Mouse (Mus musculus): ENCODE measurements around the gene Dclk3. TPM values are rescaled to one million over a fixed set of nuclear protein-coding genes. Genes with fewer than 3 reads are reported as not detected.

The Dclk3 gene
- polyA plus RNA-seq, 1 experiment from 2014 or later, result 0.07 TPM

- 79% methylated on average over 9 of the region's 9 CpGs for WGBS
- Histone ChIP-seq H3K27ac (ENCODE audit: low read depth, low read length) (no peak overlapping the region), H3K9me3 (ENCODE audit: control insufficient read depth, low read length) (no peaks in the 10 kb centered on the region), H3K27me3 (replicated peaks; ENCODE audit: control insufficient read depth, insufficient read depth, low read length) (no peaks in the 10 kb centered on the region), H3K4me2 (no peak overlapping the region), H3K36me3 (ENCODE audit: control insufficient read depth, insufficient read depth, low read length) (no peaks in the 10 kb centered on the region), H3K4me1 (replicated peaks; ENCODE audit: control insufficient read depth, insufficient read depth, low read length) (no peaks in the 10 kb centered on the region), H3K9ac (ENCODE audit: low read depth, low read length) (no peak overlapping the region), H3K4me3 (ENCODE audit: low read depth, low read length) (no peak overlapping the region)
- ATAC-seq (replicated peaks; ENCODE audit: low FRiP score), result no peak
- no peak for DNase-seq (ENCODE audit: low spot score)
Measured at GRCm38 (mm10) chr9:111427891-111428555, 10.9 kb upstream of the Dclk3 start.

GRCm38 (mm10) chr9:111428698-111429362 is 10.1 kb upstream of the Dclk3 start:
- H3K9ac ChIP-seq (ENCODE audit: low read depth, low read length), result no peak overlapping the region
- no peak for DNase-seq (ENCODE audit: low spot score)
- H3K4me3 ChIP-seq (ENCODE audit: low read depth, low read length), result no peak overlapping the region
- 66% methylated on average over 8 of the region's 8 CpGs for WGBS
- no peaks in the 10 kb centered on the region for H3K4me1 ChIP-seq (replicated peaks; ENCODE audit: control insufficient read depth, insufficient read depth, low read length)
- no peaks in the 10 kb centered on the region for H3K9me3 ChIP-seq (ENCODE audit: control insufficient read depth, low read length)
- H3K36me3 ChIP-seq (ENCODE audit: control insufficient read depth, insufficient read depth, low read length), result no peaks in the 10 kb centered on the region
- no peak for ATAC-seq (replicated peaks; ENCODE audit: low FRiP score)
- H3K27ac ChIP-seq (ENCODE audit: low read depth, low read length), result no peak overlapping the region
- H3K27me3 ChIP-seq (replicated peaks; ENCODE audit: control insufficient read depth, insufficient read depth, low read length), result no peaks in the 10 kb centered on the region
- H3K4me2 ChIP-seq, result no peak overlapping the region

GRCm38 (mm10) chr9:111429363-111429750 is 9.5 kb upstream of the Dclk3 start:
- H3K9me3 ChIP-seq (ENCODE audit: control insufficient read depth, low read length), result no peaks in the 10 kb centered on the region
- WGBS, result 65% methylated on average over 2 of the region's 2 CpGs
- H3K36me3 ChIP-seq (ENCODE audit: control insufficient read depth, insufficient read depth, low read length), result no peaks in the 10 kb centered on the region
- H3K4me3 ChIP-seq (ENCODE audit: low read depth, low read length), result no peak overlapping the region
- H3K27me3 ChIP-seq (replicated peaks; ENCODE audit: control insufficient read depth, insufficient read depth, low read length), result no peaks in the 10 kb centered on the region
- ATAC-seq (replicated peaks; ENCODE audit: low FRiP score), result no peak
- DNase-seq (ENCODE audit: low spot score), result no peak
- H3K27ac ChIP-seq (ENCODE audit: low read depth, low read length), result no peak overlapping the region
- no peak overlapping the region for H3K4me2 ChIP-seq
- no peak overlapping the region for H3K9ac ChIP-seq (ENCODE audit: low read depth, low read length)
- H3K4me1 ChIP-seq (replicated peaks; ENCODE audit: control insufficient read depth, insufficient read depth, low read length), result no peaks in the 10 kb centered on the region

- no peak overlapping the region for H3K4me3 ChIP-seq (ENCODE audit: low read depth, low read length)
- WGBS, result 83% methylated on average over 2 of the region's 2 CpGs
- no peak overlapping the region for H3K9ac ChIP-seq (ENCODE audit: low read depth, low read length)
- DNase-seq (ENCODE audit: low spot score) (no peak), ATAC-seq (replicated peaks; ENCODE audit: low FRiP score) (no peak)
- H3K4me2 ChIP-seq, result no peak overlapping the region
- no peaks in the 10 kb centered on the region for H3K36me3 ChIP-seq (ENCODE audit: control insufficient read depth, insufficient read depth, low read length)
- H3K9me3 ChIP-seq (ENCODE audit: control insufficient read depth, low read length), result no peaks in the 10 kb centered on the region
- H3K27ac ChIP-seq (ENCODE audit: low read depth, low read length), result no peak overlapping the region
- no peaks in the 10 kb centered on the region for H3K4me1 ChIP-seq (replicated peaks; ENCODE audit: control insufficient read depth, insufficient read depth, low read length)
- peaks cover 30% of the 10 kb centered on the region for H3K27me3 ChIP-seq (replicated peaks; ENCODE audit: control insufficient read depth, insufficient read depth, low read length)
Measured at GRCm38 (mm10) chr9:111435429-111435828, 3.5 kb upstream of the Dclk3 start.

- ATAC-seq (replicated peaks; ENCODE audit: low FRiP score) (no peak), DNase-seq (ENCODE audit: low spot score) (no peak)
- Histone ChIP-seq H3K4me1 (replicated peaks; ENCODE audit: control insufficient read depth, insufficient read depth, low read length) (no peaks in the 10 kb centered on the region), H3K4me3 (ENCODE audit: low read depth, low read length) (no peak overlapping the region), H3K9me3 (ENCODE audit: control insufficient read depth, low read length) (no peaks in the 10 kb centered on the region), H3K9ac (ENCODE audit: low read depth, low read length) (no peak overlapping the region), H3K4me2 (no peak overlapping the region), H3K27me3 (replicated peaks; ENCODE audit: control insufficient read depth, insufficient read depth, low read length) (peaks cover 33% of the 10 kb centered on the region), H3K27ac (ENCODE audit: low read depth, low read length) (no peak overlapping the region), H3K36me3 (ENCODE audit: control insufficient read depth, insufficient read depth, low read length) (no peaks in the 10 kb centered on the region)
- WGBS, result 58% methylated on average over 8 of the region's 8 CpGs
Measured at GRCm38 (mm10) chr9:111439836-111440201, 938 bp downstream of the Dclk3 start.

- H3K4me3 ChIP-seq (ENCODE audit: low read depth, low read length), result no peak overlapping the region
- no peaks in the 10 kb centered on the region for H3K9me3 ChIP-seq (ENCODE audit: control insufficient read depth, low read length)
- H3K4me2 ChIP-seq, result no peak overlapping the region
- H3K4me1 ChIP-seq (replicated peaks; ENCODE audit: control insufficient read depth, insufficient read depth, low read length), result no peaks in the 10 kb centered on the region
- WGBS, result 76% methylated on average over 6 of the region's 6 CpGs
- no peak for ATAC-seq (replicated peaks; ENCODE audit: low FRiP score)
- no peaks in the 10 kb centered on the region for H3K36me3 ChIP-seq (ENCODE audit: control insufficient read depth, insufficient read depth, low read length)
- H3K27me3 ChIP-seq (replicated peaks; ENCODE audit: control insufficient read depth, insufficient read depth, low read length), result peaks cover 33% of the 10 kb centered on the region
- no peak overlapping the region for H3K9ac ChIP-seq (ENCODE audit: low read depth, low read length)
- no peak for DNase-seq (ENCODE audit: low spot score)
- H3K27ac ChIP-seq (ENCODE audit: low read depth, low read length), result no peak overlapping the region
Measured at GRCm38 (mm10) chr9:111440446-111440845, 1.6 kb downstream of the Dclk3 start.

GRCm38 (mm10) chr9:111441151-111441550 is 2.3 kb downstream of the Dclk3 start:
- H3K4me2 ChIP-seq, result no peak overlapping the region
- WGBS, result 81% methylated on average over 2 of the region's 2 CpGs
- no peak for ATAC-seq (replicated peaks; ENCODE audit: low FRiP score)
- no peak overlapping the region for H3K4me3 ChIP-seq (ENCODE audit: low read depth, low read length)
- no peak overlapping the region for H3K27ac ChIP-seq (ENCODE audit: low read depth, low read length)
- no peak overlapping the region for H3K9ac ChIP-seq (ENCODE audit: low read depth, low read length)
- no peak for DNase-seq (ENCODE audit: low spot score)
- H3K27me3 ChIP-seq (replicated peaks; ENCODE audit: control insufficient read depth, insufficient read depth, low read length), result peaks cover 33% of the 10 kb centered on the region
- no peaks in the 10 kb centered on the region for H3K4me1 ChIP-seq (replicated peaks; ENCODE audit: control insufficient read depth, insufficient read depth, low read length)
- no peaks in the 10 kb centered on the region for H3K9me3 ChIP-seq (ENCODE audit: control insufficient read depth, low read length)
- no peaks in the 10 kb centered on the region for H3K36me3 ChIP-seq (ENCODE audit: control insufficient read depth, insufficient read depth, low read length)

- WGBS, result 75% methylated on average over 2 of the region's 2 CpGs
- H3K4me2 ChIP-seq, result no peak overlapping the region
Measured at GRCm38 (mm10) chr9:111446204-111446603, 7.3 kb downstream of the Dclk3 start.

GRCm38 (mm10) chr9:111448976-111449375 is 10.1 kb downstream of the Dclk3 start:
- Histone ChIP-seq H3K9me3 (ENCODE audit: control insufficient read depth, low read length) (no peaks in the 10 kb centered on the region), H3K27me3 (replicated peaks; ENCODE audit: control insufficient read depth, insufficient read depth, low read length) (no peaks in the 10 kb centered on the region; the same call in 1 of the 2 replicates), H3K27ac (ENCODE audit: low read depth, low read length) (no peak overlapping the region), H3K4me3 (ENCODE audit: low read depth, low read length) (no peak overlapping the region), H3K9ac (ENCODE audit: low read depth, low read length) (no peak overlapping the region), H3K36me3 (ENCODE audit: control insufficient read depth, insufficient read depth, low read length) (no peaks in the 10 kb centered on the region), H3K4me2 (no peak overlapping the region), H3K4me1 (replicated peaks; ENCODE audit: control insufficient read depth, insufficient read depth, low read length) (no peaks in the 10 kb centered on the region)
- WGBS, result 77% methylated on average over 2 of the region's 2 CpGs
- DNase-seq (ENCODE audit: low spot score) (no peak), ATAC-seq (replicated peaks; ENCODE audit: low FRiP score) (no peak)

More at GRCm38 (mm10) chr9:111446204-111446603, 7.3 kb downstream of the Dclk3 start:
- Histone ChIP-seq H3K27ac (ENCODE audit: low read depth, low read length) (no peak overlapping the region), H3K9me3 (ENCODE audit: control insufficient read depth, low read length) (no peaks in the 10 kb centered on the region), H3K36me3 (ENCODE audit: control insufficient read depth, insufficient read depth, low read length) (no peaks in the 10 kb centered on the region), H3K4me3 (ENCODE audit: low read depth, low read length) (no peak overlapping the region), H3K27me3 (replicated peaks; ENCODE audit: control insufficient read depth, insufficient read depth, low read length) (no peaks in the 10 kb centered on the region), H3K4me1 (replicated peaks; ENCODE audit: control insufficient read depth, insufficient read depth, low read length) (no peaks in the 10 kb centered on the region), H3K9ac (ENCODE audit: low read depth, low read length) (no peak overlapping the region)
- DNase-seq (ENCODE audit: low spot score) (no peak), ATAC-seq (replicated peaks; ENCODE audit: low FRiP score) (no peak)
